Mouse (Mus musculus) embryonic stem cell, embryonic (primary cell): ENCODE measurements at regions not wholly inside any gene's neighbourhood (a gene's known extent, or its start where the extent isn't known, plus 50 kb on each side); places are given as distances from the start of the nearest gene placed in this dataset.
"Not testable (repeated sequence)": the region's sequence is repeated elsewhere in the genome, so short reads cannot be mapped to it uniquely, and the experiment has no call there.

Experiments
- CTCF ChIA-PET, 4 experiments: fragments of 300-600 bp in 2 of 4; fragments of 350-600 bp in 2 of 4; sonication (Branson Sonifier 250); formaldehyde crosslinking; loops; one replicate each; lab custom pipeline; 2022; ENCODE audit warnings: inconsistent platforms in 2 of 4; lab: Charles Lee
- POLR2A ChIA-PET, 4 experiments: fragments of 300-600 bp in 2 of 4; fragments of 350-600 bp in 2 of 4; sonication (Branson Sonifier 250); formaldehyde crosslinking; loops; one replicate each; lab custom pipeline; 2022; ENCODE audit warnings: antibody characterized with exemption in 4 of 4, inconsistent platforms in 1 of 4; lab: Charles Lee

DNA sequence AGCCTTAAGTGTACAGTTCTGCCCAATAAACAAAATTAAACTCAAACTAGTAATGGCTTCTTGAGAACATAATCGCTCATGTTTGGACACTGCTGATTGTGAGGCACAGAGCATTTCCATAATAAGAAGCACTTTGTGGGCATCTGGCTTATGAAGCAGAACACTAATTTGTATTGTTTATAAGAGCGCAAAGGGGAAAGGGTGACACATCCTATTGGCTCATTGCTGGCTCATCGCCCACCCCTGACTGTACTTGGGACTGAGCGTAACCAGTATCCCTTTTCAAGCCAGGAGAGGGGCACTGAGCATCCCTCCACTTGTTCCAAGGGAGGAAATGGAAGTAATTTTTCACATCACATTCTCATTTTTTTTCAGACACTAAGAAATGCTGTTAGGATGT lies 288.0 kb downstream of the Sfmbt2 start:
- ChIA-PET POLR2A (interaction anchor here in 1 of 4 experiments (0.6 kb wide), 1 partner anchor 400 kb away, joined by 3 read pairs; no protein-coding TSS in a partner anchor), CTCF (no interaction called here)

GRCm38 (mm10) chr2:10667915-10668314 lies 297.6 kb downstream of the Sfmbt2 start:
- CTCF ChIA-PET, POLR2A ChIA-PET: not testable (repeated sequence)

DNA sequence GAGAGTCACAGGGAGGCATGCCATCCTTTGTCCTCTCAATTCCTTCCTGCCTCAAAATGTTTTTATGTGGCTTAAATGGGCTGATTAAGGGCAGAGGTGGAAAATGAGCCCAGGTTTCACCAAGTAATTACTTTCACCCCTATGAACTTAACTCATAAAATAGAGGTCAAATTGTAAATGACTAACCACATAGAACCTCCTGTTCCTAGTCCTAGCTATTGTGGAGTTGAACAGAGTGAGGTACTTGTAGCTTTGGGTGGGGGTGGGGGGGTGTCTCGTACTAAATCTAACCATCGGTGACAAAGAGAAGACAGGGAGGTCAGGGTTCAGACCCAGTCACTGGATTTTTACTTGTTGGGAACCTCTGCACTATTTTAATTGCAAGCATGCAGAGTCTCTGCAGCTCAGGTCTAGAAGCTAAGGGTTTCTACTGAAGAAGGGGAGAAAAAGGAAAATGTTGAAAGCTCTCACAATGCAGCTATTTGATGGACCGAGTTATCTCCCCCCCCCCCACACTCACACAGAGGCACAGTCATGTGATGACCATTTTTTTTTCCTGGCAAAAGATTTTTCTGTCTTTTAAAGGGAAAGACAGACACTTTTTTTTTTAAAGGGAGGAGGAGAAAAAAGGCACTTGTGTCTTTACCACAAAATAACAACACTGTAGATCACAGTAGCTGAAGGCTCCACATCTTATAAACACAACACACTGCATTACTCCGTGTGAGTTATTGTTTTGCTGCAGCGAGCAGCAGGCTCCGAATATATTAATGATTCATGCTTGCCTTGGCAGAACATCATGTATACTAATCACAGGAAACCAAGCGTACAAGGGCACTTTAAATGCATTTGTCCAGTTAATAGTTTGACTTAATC lies 300.4 kb downstream of the Sfmbt2 start:
- POLR2A ChIA-PET: interaction anchor here in 2 of 4 experiments (0.6 to 0.7 kb wide), 2 partner anchors 422 to 1859 kb away, joined by 4 to 5 read pairs; no protein-coding TSS in a partner anchor
- CTCF ChIA-PET: interaction anchor here in 3 of 4 experiments (0.6 to 0.7 kb wide), 5 partner anchors 27 to 502 kb away, joined by 3 to 14 read pairs (median 5); no protein-coding TSS in a partner anchor

DNA sequence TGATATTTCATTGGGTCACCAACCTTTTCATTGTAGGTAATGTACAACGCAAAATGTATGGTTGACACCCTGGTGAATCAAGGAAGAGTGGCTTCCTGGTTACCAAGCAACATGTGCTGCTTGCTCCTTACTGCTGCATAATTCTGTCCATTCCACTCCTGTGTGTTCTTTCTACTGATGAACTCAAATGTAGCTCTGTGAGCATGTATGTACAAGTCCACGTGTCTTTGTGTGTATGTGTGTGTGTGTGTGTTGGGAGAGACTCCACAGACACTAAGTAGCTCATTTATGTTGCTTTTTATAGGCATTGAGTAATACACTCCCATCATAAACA lies 301.0 kb downstream of the Sfmbt2 start:
- POLR2A ChIA-PET: interaction anchor here in 1 of 4 experiments (0.6 kb wide), 1 partner anchor 1580 kb away, joined by 3 read pairs; no protein-coding TSS in a partner anchor
- CTCF ChIA-PET: interaction anchor here in 1 of 4 experiments (0.6 kb wide), 1 partner anchor 535 kb away, joined by 3 read pairs; no protein-coding TSS in a partner anchor

GRCm38 (mm10) chr2:10672196-10672595 lies 301.9 kb downstream of the Sfmbt2 start:
- ChIA-PET CTCF (interaction anchor here in 1 of 4 experiments (0.7 kb wide), 1 partner anchor 427 kb away, joined by 3 read pairs; no protein-coding TSS in a partner anchor), POLR2A (interaction anchor here in 1 of 4 experiments (0.6 to 0.7 kb wide), 2 partner anchors 298 to 1580 kb away, joined by 3 to 4 read pairs; no protein-coding TSS in a partner anchor)

- POLR2A ChIA-PET: interaction anchor here in 1 of 4 experiments (0.6 kb wide), 1 partner anchor 34 kb away, joined by 4 read pairs; no protein-coding TSS in a partner anchor
These were observed 304.5 kb downstream of the Sfmbt2 start for GRCm38 (mm10) chr2:10674738-10675349.

DNA sequence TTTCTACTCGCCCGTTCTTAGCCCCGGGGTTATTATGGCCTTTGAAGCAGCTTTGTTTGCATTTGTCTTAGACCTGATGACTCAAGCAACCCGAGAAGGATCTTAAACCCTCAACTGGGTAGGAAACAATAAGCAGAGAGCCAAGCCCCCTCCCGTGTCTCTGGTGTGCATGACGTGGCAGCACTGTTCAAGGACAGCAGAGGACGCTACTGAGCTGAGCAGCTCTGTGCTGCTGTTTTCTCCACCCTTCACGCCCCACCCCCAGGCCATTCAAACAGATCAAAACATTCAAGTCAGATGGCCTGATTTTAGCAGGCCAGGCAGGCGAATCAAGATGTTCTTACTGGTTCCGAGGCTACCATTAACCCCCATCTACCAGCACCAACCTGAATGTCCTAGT lies 331.1 kb downstream of the Sfmbt2 start:
- POLR2A ChIA-PET: no interaction called here

More at GRCm38 (mm10) chr2:10674738-10675349, 304.5 kb downstream of the Sfmbt2 start:
- CTCF ChIA-PET: interaction anchor here in 1 of 4 experiments (0.6 kb wide), 1 partner anchor 386 kb away, joined by 4 read pairs; no protein-coding TSS in a partner anchor

DNA sequence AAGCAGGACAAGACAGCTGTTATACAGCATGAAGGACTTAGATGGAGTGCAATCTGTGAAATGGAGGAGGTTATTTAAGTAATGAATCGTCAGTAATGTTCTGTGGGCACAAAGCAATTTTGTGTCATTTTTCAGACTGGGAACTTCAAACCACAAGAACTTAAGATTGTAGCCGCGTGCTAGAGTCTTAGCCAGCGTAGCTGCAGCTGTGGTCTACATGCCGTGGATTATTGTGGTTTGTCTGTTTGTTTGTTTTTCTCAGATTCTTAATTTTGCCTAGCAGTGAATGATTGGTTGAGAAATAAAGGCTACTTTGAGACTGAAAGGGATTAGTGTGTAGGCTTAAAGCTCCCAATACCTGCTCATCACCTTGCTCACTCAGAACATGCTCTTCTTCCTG lies 348.1 kb downstream of the Sfmbt2 start:
- ChIA-PET CTCF (interaction anchor here in 1 of 4 experiments (0.6 kb wide), 1 partner anchor 291 kb away, joined by 3 read pairs; no protein-coding TSS in a partner anchor), POLR2A (no interaction called here)

More for the DNA sequence above, 331.1 kb downstream of the Sfmbt2 start:
- CTCF ChIA-PET: interaction anchor here in 2 of 4 experiments (0.6 to 1.0 kb wide), 2 partner anchors 11 to 271 kb away, joined by 3 to 4 read pairs; no protein-coding TSS in a partner anchor

- CTCF ChIA-PET, POLR2A ChIA-PET: not testable (repeated sequence)
These were observed 364.0 kb downstream of the Sfmbt2 start for GRCm38 (mm10) chr2:10734337-10734736.

DNA sequence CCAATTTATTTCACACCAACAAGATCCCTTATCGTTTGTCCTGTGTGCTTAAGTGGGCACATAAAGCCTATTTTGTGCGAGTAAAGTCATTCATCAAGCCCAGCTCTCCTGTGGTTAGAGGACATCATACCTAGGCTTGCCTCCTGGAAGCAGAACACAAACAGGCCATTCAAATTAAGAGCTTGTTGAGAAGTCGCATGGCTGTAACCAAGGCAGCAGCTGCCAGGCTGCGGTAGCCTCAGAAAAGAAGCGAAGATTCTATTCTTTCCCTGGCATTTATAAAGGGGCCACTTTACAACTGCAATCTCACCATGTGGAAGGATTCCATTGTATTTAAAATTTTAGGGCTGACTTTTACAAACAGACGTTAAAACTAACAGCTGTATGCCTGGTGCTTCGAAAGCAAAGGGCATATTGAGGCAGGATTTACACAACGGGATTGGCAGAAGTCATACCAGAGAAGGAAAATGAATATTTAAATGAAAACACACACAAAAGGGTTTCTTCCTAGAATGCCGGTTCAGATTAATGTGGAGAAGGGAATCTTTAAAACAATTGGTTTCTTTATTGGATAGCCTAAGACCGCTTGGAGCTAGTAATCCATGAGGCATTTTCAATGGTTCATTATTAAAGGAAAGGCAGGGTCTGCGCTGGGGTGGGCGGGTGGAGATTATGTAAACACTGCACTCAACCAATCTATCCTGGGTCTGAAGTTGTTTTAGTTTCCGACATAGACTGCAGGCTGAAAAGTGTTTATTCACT lies 366.6 kb downstream of the Sfmbt2 start:
- ChIA-PET POLR2A (interaction anchor here in 1 of 4 experiments (0.7 kb wide), 1 partner anchor 10 kb away, joined by 3 read pairs; no protein-coding TSS in a partner anchor), CTCF (no interaction called here)

- ChIA-PET CTCF (no interaction called here), POLR2A (no interaction called here)
These were observed 367.1 kb downstream of the Sfmbt2 start for GRCm38 (mm10) chr2:10737458-10737775.

- POLR2A ChIA-PET: no interaction called here
These were observed 374.8 kb downstream of the Sfmbt2 start for GRCm38 (mm10) chr2:10745127-10745526.

DNA sequence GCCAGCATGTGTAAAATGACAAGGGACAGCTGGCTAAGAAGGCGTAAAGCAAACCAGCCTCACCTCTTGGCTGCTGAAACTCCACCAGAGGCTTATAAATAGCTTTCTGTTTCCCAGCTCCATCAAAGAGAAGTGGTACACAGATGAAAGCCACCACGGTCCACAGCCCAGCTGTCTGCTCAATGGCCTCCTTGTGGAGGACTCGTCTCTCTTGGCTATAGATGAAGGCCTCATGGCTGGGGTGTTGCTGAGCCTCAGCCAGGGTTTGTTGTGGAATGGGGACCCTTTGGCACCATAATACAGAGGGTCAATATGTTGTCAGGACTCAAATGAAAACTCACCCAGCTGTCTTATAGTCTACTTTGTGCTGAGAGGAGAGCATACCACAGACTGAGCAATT lies 385.1 kb downstream of the Sfmbt2 start:
- CTCF ChIA-PET: interaction anchor here in 2 of 4 experiments (0.5 to 1.0 kb wide), 2 partner anchors 12 to 17 kb away, joined by 3 read pairs; no protein-coding TSS in a partner anchor
- POLR2A ChIA-PET: no interaction called here

More at GRCm38 (mm10) chr2:10745127-10745526, 374.8 kb downstream of the Sfmbt2 start:
- CTCF ChIA-PET: no interaction called here

DNA sequence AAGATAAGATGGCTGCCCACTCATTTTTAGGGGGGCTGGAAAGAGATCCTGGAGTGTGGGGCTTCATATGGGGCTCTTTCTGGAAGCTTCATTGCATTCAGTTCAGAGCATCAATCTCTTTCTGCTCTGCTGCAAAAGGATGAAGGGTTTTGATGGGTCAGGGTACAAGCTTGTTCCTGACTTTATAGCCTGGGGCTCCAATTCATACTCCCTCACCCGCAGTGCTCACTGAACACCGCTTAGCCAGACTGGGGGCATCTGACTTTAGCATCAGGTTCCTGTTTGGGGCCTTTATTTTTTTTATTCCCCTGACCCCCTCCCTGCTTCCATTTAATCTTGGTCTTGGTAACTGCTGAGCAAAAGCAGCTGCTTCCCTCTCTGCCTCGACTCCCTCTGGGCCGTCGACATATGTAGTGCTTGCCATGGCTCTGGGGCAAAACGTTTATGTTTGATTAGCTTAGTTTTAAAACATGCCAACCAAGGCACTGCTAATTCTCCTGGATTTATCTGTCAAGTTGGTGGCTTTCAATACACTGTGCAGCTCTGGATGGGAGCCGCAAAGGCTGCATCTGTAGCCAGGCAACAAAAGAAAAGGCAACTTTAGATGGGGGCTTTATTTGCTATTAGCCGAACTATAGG lies 387.0 kb downstream of the Sfmbt2 start:
- ChIA-PET POLR2A (no interaction called here), CTCF (no interaction called here)

- POLR2A ChIA-PET: no interaction called here
- CTCF ChIA-PET: no interaction called here
These were observed 387.6 kb downstream of the Sfmbt2 start for GRCm38 (mm10) chr2:10757886-10758285.

DNA sequence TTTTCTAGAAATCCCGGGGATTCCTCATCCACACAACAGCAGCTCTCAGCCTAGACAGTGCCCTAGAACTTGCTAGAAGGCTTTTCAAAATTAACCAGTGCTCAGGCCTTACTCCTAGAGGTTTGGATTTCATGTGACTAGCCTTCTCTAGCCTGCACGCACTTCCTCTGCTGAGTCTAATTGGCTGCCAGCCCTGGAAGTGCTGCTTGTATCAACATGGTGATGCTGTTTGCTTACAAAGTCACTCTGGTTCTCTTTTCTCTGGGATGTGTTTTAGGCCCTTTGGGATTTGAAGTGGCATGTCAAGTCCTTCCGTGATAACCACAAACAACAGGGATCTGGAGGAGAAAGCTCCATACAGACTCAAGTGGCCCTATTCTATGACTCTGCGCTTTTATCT lies 391.9 kb downstream of the Sfmbt2 start:
- ChIA-PET CTCF (no interaction called here), POLR2A (no interaction called here)

- CTCF ChIA-PET: interaction anchor here in 1 of 4 experiments (0.6 kb wide), 1 partner anchor 162 kb away, joined by 3 read pairs; no protein-coding TSS in a partner anchor
- POLR2A ChIA-PET: no interaction called here
These were observed 388.8 kb upstream of the Prkcq start for GRCm38 (mm10) chr2:10783071-10783470.

DNA sequence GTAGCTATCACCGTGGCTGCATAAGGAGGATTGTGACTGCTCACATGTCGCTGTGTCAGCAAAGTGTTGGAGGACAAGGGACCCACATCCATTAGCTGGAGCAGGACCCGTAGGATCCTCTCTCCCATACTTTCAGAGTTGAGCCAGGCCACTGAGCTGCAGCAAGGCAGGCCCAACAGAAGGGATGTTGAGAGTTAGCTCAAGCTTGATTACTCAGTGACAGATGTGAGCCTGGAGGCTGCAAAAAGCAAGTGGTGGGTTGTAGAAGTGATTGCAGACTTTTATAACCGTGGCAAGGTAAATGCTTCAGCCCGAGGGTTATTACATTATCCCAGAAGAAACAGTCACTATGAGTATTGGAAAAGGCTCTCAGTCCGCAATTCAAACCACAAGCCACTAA lies 388.3 kb upstream of the Prkcq start:
- CTCF ChIA-PET: interaction anchor here in 2 of 4 experiments (0.6 to 0.9 kb wide), 3 partner anchors 163 to 355 kb away, joined by 3 to 7 read pairs (median 4); no protein-coding TSS in a partner anchor
- POLR2A ChIA-PET: interaction anchor here in 1 of 4 experiments (0.6 kb wide), 1 partner anchor 1007 kb away, joined by 4 read pairs; no protein-coding TSS in a partner anchor
